Mouse (Mus musculus) right cerebral cortex, postnatal 4 days (tissue): ENCODE data around the gene Pcif1.

Experiments
- DNase-seq: peaks from one replicate; pipeline ENCODE4 v3.0.0-alpha.2; 2022

Pcif1 gene

DNA sequence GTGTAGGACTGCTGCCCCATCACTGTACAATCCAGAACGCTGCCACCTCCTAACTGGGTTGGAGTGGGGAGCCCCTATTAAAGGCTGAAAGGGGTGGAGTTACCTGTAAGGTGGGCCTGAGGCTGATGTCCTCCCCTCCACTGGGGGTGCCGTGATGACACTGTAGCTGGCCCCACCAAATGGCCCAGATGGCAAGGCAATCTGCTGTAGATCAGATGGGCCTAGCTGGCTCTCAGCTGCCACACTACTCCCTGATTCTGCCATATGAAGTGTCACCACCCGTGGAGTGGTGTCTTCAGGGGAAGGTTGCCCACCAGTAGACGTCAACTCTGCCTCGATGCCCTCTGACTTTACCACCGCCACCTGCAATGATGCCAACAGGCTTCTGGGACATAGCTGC lies 16.8 kb downstream of the Pcif1 start:
- DNase-seq = no peak

DNA sequence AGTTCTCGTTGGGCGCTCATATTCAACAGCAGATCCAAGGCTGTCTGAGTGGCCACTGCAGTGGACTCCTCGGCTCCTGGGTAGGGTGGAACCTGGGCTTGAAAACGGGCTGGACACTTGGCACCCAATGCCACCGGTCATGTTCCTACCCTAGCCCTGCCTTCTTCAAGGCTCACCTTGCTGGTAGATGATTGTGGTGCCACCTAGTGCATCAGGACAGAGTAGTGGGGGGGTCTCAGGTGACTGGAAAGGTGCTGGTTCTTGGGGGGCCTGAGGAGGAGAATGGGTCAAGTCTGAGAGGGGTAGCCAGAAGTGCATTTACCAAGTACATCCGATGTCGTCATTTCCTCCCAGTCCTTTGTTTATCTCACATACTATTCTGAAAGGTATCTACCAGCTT lies 18.9 kb downstream of the Pcif1 start:
- DNase-seq = no peak

DNA sequence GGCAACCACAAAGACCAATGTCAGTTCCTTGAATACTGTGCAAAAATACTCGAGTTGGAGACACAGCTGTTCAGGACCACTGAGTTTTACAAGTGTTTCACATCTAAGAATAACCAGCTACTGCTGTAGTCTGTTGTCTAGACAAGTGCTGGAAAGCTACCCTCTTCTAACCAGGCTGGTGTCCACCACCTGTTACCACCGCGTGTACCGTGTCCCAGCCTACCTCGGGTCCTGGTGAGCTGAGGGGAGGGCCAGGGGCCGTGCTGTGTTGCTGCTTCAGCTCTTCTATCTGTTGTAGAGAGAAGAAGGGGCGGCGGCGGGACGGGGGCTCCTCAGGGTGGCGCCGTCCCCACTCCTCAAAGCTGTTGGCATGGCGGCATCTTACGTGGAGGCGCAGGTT lies 19.9 kb downstream of the Pcif1 start:
- no peak for DNase-seq

DNA sequence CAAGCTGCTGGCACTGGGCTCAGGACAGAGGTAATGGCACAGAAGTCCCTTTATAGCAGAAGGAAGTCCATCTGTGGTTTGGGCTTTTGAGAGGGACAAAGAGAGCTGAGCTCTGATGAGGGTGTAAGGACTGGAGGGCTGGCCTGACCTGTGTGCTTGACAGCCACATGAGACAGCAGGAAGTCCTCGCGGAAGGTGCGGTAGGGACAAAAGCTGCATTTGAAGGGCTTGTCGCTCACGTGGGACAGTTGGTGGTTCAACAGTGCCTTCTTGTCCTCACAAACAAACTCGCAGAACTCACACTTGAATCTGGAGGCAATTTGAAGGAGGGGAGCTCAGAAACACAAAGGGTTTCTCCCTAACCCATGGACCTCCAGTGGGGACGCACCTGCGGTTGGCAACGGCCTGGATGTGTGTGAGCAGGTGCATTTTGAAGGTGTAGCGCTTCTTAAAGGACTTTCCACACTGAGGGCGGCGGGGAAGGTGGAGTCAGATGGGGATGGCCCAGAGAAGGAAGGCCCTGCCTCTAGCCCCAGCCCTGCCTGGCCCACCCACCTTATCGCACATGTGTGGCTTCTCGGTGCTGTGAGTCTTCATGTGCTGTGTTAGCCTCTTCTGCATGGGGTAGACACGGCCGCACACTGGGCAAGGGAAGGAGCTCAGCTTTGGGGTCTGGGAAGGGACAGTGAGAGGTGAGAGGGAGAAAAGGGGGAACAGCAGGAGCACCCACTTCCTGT lies 20.8 kb downstream of the Pcif1 start:
- no peak for DNase-seq

DNA sequence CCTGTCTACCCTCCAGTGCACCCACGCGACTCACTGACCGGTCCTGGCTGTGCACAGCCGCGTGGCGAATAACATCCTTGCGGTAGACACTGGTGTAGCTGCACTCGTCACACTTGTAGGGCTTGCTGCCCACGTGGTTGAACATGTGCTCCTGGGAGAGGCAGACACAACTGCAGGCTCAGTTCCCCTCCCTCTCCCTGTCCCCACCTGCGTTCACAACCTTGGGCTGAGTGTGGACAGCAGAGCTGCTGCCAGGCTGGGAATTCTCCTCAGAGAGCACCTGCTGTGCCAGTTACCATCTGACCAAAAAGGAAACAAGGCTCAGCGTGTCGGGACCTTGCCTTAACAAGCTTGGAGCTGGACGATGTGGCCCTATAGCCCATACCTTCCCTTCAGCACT lies 22.3 kb downstream of the Pcif1 start:
- DNase-seq = no peak

DNA sequence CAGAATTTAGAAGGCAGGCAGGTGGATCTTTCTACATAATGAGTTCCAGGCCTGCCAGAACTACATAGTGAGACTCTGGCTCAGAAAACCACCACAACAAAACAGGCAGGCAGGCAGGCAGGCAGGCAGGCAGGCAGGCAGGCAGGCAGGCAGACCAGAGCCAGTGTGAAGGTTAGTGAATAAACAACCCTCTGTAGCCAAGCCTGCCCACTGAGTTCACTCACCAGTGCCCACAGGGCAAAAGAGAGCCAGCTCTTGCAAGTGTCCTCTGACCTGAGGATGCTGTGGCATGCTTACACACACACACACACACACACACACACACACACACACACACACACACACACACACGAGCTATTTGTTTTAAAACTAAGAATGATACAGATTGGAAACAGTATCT lies 24.4 kb downstream of the Pcif1 start:
- no peak for DNase-seq

DNA sequence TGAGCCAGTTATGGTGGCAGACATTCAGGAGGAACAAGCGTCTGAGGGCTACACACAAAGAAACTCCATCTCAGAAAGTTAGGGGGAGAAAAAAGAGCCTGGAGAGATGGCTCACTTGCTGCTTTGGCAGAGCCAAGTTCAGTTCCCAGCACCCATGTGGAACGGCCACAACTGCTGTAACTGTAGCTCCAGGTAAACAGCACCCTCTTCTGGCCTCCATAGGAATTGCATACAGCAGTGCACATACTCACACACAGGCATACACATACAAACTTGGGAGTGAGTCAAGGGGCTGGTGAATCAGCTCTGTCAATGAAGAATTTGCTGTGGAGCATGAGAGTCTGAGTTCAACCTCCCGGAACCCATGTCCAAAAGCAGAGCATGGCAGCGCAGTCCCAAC lies 27.0 kb downstream of the Pcif1 start:
- DNase-seq = no peak

DNA sequence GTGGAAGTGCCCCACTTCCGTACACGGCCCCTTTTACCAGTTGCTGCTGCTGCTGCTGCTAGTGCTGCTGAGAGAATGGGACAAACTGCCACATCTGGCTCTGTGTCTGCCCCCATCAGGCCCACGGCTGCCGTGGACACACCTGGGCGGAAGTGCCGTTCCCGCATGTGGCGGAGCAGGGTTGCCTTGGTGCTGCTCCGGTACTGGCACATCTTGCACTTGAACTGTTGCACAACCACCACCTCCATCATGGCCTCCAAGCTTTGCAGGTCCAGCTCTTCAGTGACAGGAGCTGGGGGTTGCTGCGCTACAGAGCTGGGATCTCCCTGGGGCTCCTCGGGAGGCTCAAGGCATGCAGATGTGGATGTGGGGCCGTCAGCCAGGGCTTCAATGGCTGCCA lies 28.4 kb downstream of the Pcif1 start:
- DNase-seq = no peak

DNA sequence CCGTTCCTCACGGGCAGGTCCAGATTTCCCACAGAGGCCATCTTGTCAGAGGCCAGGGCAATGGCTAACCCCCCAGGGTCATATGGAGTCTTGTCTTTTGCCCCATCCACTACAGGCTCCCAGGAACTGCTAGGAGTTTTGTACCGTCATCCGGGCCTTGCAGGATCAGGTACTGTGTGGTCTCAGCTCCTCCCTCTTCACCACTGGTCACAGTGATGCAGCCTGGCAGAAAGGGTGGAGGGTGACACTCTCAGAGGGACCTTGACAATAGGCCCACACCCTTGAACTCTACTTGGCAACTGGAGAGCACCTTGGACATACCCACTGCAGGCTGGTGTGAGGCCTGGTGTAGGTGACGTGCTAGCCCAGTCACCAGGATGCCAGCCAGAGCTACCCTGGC lies 28.9 kb downstream of the Pcif1 start:
- DNase-seq = no peak

DNA sequence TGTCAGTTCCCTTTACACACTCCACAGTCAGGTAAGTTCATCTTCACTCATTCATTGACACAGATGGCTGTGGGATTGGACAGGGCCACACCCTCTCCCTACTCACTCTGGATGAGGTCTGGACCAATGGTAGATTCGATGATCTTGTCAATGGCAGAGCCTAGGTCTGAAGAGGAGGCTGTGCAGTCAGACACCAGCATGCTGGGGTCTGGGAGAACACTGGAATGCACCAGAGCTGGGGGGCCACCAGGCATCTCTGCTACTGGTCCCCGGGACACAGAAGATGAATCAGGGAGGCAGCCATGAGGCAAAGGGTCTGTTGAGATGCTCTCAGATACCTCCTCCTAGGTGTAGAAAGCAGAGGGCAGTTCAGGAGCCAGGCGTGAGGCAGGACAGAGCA lies 30.0 kb downstream of the Pcif1 start:
- DNase-seq = no peak

DNA sequence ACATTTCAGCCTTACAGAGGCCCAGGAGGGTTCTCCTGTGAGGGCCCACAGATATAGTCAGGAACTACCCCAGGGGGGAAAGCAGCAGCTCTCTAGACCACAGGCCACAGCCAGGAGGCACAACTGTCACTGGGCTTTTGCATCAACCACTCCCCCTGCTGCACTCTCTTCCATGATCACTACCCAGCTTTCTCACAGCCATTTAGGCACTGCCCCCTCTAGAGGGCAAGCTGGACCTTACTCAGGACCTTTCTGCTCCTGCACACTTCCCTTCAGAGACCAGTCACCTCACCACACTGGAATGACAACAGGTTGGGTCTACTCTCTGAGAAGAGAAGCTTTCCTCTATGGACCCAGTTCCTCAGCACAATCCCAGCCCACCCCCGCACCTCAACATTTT lies 30.4 kb downstream of the Pcif1 start:
- DNase-seq = no peak

DNA sequence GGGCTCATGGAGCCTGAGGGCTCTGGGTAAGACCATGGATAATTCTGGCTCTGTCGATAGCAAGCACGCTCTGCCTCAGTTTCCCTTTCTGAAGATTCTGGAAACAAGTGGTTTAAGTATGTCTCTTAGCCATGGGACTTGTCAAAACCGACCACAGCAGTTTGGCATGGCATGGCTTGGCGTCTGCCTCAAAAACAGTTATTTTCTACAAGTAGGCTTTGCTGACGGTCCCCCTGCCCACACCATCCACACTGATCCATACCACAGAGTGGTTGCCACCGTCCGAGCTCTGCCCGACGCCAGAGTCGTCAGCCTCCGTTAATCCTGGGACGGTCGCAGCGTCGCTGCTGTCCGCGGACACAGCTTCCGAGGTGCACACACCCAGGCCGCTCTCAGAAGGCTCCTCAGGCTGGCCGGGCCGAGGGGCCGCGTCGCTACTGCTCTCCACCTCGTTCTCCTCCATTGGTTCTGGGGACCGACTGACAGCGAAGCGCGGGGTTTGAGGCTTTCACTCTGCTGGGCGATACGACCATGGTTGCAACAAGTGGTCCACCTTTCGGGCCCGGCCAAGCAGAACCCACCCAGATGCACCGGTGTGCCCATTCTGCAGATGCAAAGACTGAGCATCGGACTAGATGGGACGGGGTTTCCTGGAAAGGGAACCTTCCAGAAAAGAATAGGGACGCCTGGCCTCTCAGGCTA lies 31.4 kb downstream of the Pcif1 start:
- peak; percentile 32 for DNase-seq

DNA sequence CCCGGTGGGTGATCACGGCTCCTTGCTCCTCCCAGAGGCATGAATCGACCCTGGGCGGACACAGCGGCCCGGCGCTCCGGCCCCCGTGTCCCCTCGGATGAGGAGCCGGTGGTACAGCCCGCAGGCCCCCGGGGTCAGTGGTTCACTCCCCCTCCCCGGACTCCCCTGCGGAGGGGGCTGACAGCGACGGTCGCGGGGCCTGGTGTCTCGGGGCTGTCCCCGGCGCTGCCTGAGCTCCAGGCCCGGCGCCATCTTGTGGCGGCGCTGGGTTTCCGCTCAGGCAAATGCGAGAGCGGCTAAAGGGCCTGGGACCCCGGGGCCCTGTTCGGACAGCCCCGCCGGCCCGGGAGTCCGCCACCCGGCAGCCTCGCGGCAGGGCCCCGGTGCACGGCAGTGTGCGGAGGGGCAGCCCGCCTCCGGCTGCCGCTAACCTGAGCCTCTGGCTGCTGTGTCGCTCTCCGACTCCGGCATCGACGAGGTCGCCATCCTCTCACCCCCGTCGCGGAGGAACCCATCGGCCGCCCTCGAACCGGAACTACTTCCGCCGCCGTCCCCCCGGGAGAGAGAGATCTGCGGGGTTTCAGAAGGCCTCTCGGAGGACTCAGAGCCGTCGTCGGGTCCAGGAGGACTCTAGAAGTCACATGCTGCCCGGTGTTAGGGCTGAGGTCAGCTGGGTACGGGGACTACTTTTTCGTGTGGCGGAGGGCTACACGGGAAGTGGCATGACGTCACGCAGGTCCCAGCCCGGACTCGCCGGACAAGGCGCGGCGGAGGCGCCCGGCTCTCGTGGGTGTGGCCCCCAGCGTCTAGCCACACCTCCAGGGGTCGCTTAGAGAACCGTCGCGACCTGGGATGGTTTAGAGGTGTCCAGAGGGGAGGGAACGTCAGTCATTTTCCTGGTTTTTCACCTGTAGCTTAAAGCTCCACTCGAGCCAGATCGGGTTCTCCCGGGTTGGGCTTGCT lies 32.3 kb downstream of the Pcif1 start, which contains the start of gene Zfp335:
Gene Zfp335 (minus strand): TSS at position 672 of the 963 bp plus-strand sequence.
- DNase-seq = peak; percentile 89

DNA sequence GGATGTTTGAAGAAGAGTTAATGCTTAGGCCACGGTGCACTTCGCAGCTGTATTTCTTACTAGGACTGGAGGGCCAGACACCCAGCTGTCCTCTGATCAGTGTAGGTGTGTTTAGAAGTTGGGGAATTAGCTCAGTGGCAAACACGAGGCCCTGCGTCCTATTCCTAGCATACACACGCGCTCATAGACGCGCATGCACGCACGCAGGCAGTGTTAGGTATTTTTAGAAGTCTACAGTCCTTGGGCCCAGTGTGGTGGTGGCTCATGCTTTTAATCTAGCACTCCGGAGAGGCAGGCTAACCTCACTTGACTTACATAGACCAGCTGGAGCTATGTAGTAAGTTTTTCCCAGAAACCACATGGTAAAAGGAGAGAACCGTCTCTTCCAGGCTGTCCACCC lies 33.0 kb downstream of the Pcif1 start:
- peak; percentile 39 for DNase-seq

DNA sequence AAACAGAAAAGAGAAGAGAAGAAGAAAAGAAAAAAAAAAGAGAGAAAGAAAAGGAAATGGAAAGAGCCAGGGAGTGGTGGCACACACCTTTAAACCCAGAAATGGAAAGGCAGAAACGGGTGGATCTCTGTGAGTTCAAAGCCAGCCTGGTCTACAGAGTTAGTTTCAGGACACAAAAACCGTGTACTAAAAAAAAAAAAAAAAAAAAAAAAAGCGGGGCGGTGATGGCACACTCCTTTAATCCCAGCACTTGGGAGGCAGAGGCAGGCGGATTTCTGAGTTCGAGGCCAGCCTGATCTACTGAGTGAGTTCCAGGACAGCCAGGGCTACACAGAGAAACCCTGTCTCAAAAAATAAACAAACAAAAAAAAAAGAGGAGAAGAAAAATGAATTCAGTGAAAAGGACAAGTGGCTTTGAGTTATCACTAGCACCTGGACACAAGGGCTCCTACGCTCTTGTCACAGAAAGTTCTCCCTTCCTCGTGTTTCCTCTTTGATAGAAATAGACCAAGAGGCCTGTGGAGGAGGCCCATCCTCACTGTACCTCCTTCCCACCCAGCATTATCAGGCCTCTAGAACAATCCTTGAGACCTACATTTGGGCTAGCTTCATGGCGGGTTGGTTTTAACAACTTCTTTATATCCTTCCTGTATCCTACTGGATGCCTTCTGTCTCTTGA lies 33.8 kb downstream of the Pcif1 start:
- DNase-seq = no peak

DNA sequence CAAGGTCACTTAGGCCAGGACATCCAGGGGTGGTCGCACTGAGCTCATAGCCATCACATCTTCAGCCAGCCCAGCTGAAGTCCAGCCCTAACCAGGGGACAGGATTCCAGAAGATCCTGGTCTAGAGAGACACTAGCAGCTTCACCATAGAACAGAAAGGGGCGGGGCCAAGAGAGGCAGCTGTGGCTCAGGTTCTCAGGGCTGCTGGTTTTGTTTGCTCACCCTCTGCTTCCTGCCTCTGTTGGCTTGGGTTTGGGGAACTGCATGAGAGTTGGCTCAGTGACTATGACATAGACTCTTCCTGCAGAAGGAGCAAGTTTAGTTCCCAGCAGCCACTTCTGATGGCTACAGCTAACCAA lies 34.3 kb downstream of the Pcif1 start:
- no peak for DNase-seq

DNA sequence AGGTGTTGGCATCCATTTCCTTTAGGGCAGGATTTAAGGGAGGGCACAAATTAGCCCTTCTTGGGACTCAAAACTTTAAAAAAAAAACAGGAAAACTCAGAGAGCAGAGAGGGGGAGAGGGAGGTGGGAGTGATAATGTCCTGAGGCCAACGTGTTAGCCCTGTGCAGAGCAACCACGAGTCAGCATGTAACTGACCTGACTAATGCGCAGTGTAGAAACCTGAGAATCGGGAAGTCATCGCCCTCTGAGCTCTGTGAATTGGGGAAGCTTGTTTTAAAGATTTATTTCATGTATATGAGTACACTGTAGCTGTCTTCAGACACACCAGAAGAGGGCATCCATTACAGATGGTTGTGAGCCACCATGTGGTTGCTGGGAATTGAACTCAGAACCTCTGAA lies 37.7 kb downstream of the Pcif1 start:
- DNase-seq = no peak

DNA sequence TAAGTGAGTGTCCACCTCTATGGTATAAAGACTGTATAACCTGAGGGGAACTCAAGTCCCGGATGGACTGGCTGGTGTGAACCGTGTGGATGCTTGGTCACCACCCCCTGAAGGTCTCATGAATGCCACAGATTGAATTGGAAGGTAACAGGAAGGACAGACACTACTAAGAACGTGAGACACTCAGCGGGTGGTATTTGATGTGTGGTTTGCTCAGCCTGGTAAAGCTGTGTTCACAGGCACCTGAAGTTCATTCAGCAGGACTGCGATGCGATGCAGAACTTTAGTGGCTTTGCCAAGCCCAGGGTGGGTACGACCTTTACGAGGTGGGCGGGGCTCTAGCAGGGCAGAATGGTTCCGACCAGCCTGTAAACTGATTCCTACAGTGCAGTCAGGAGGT lies 38.3 kb downstream of the Pcif1 start:
- DNase-seq = no peak

DNA sequence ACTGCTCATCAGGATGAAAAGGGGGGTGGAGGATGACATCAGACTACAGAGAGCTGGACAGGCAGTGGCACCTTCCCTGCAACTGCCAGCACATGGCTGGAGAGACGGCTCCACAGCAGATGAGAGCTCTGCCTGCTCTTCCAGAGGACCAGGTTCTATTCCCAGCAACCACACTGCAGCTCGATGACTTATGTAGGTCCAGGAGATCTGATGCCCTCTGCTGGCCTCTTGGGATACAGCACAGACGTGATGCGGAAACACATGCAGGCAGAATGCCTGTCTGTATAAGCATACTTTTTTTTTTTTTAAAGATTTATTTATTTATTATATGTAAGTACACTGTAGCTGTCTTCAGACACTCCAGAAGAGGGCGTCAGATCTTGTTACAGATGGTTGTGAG lies 39.2 kb downstream of the Pcif1 start:
- no peak for DNase-seq

DNA sequence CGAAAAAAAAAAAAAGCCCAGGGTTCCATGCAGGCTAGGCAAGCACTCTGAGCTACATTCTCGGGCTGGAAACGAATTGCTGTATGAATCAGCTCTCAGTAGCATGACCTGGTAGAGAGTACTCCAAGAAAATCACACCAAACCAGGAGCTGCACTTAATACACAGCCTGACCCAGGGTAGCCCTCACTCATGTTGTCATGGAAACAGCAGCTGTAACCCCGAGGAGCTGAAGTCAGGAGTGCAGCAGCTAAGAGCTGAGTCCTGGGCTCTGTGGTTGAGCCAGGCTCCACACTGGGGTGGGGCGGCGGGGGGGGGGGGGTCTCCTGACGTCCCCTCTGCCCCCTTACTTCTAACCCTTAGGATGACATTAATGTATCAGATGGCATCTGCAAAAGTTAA lies 42.9 kb downstream of the Pcif1 start:
- DNase-seq = no peak

DNA sequence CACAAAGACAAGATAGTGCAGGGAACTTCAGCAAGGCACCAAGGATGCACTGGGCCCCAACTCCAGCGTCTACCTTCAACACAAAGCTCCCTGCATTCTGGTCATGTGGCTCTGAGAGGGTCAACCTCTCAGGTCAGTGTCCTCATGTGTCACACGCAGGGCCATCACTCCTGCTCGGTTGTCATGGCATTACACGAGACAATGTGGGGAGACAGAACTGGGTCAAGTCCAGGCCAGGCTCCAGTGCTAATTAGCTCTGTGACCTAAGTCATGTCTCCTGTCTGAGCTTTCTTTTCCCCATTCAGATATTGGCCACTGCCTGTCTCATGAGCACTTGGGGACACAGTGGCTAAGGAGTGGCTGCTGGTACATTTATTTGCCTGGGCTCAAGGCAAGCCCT lies 44.2 kb downstream of the Pcif1 start:
- DNase-seq = no peak

DNA sequence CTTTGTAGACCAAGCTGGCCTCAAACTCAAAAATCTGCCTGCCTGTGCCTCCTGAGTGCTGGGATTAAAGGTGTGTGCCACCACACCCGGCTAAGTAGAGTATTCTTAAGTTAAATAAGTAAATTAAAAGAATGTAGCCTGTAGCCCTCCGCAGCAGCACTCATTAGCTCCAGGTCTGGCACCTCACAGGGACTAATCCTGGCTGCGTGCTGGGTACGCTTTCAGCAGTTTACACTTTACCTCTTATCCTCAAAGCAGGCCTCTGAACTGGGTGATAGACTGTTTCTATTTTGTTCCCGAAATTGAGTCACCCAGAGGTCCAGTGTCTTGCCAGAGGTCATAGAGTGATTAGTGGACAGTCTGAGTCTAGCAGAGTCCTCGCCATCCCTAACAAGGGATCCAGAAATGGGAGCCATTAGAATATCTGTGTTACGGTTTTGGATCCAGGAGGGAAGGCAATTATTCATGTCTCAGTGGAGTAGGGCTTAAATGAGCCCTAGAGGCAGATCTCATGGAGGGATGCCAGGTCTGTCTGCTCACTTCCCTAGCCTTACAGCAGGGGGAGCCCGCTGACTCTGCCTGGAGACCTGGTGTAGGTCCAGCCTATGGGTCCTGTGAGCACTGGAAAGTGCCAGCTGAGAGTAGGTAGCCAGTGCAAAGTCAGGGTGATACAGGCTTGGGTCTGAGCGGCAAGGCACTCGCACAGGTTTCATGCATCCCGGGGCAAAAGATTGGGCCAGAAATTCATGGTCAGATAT lies 45.2 kb downstream of the Pcif1 start:
- peak; percentile 78 for DNase-seq
